Mouse (Mus musculus): ENCODE data around the gene Adam23.

Adam23 gene

DNA sequence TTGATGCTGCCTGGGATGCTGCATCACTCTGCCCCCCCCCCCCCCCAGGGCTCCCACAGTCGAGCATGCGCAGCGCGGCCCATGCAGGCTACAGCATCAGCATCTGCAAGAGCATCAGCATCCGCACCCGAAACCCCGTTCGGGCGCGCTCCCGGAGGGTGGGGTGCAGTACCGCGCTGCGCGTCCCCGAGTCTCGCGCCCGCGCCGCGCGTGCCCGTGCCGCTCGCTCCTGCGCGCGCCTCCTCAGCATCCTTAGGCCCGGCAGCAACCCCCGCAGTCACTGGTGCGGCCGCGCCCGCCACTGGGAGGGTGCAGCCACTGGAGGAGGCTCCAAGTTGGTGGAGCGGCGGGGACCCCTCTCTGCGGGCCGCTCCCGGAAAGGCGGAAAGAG lies at the start of gene Adam23:
Adam23 (plus strand) TSS at position 236 of the 391 bp plus-strand sequence.
- no peak for DNase-seq (ENCODE audit: low spot score in 2 of 2)

DNA sequence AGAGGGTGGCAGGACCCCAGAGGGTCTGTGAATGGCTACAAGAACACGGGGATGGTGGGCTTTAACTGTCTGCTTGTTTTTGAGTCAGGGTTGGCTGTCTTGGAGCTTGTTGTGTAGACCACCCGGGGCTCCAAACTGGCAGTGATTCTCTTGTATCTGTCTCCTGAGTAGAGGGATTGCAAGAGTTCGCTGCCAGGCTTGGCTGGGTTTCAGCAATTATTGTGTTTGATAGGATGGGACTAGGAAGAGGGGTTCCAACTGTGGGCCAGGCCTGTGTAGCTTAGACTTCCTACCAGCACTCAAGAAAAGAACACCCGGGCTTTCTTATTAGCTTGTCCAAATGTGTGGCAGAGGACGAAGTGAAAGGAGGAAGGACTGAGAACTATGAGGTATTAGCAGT lies 44.6 kb upstream of the Adam23 start:
- DNase-seq (ENCODE audit: low spot score in 2 of 2): no peak

DNA sequence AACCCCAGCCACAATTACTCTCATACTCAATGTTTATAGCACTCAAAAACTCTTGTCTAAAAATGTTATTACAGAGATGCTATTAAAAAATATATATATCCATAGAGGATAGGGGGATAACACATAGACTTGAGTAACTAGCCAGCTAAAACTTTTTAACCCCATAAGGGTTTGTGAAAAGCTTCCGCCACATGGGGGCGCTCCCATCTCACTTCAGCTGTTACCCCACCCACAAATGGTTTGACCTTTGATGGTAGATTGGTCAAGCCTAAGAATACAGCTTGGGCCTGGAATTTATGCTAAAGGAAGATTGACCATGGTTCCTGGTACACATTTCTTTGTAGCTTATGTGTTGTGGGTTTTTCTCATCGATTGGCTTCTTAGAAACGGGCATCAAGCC lies 42.1 kb upstream of the Adam23 start:
- no peak for DNase-seq (ENCODE audit: low spot score in 2 of 2)

DNA sequence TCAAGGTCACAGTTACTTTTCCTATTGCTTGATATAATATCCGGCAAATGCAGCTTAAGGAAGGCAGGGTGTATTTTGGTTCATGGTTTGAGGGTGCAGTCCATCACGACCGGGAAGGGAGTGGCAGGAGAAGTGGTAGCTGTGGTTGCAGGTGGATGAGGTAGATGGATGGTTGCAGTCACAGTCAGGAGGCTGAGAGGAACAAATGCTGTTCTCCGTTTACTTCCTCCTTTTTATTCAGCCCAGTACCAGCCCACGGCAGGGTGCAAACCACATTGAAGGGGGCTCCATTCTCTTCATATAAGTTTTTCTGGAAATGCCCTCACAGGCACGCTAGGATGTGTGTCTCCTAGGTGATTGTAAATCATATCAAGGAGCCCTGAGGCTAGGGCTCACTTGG lies 37.3 kb upstream of the Adam23 start:
- DNase-seq (ENCODE audit: low spot score in 2 of 2): no peak

DNA sequence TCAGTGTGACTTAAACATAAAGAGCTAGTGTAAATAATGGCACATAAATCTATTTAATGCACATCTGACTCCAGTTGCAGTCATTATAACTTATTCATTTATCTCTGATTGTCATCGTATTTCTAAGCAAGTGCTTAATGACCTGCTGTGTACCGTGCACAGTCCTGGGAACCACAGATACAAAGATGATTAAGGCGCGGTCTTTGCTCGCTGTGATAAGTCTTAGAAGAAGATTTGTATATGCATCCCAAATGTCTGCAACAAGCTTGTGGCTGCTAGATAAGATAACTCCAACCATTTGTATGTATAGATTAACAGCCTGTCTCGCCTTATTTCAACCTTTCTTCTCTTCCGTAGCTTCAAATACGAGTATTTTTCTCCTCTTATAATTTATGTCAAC lies 27.2 kb upstream of the Adam23 start:
- no peak for DNase-seq (ENCODE audit: low spot score in 2 of 2)

DNA sequence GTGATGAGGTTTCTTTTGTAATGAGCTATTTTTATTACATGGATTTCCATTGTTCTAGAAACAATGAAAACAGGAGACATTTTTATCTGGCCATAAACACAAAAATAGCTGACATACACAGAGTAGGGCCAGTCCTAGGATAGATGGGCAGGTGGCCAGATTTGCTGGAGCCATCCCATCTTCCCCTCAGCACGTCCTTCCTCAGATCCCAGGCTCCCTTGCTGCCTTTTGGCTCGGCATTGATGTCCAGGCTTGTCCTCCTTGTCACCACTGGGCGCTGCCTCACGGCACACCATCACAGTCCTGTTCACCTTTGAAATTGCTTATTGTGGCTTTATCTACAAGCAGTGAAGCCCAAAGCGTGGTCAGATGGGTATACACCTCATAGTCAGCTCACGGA lies 15.0 kb upstream of the Adam23 start:
- no peak for DNase-seq (ENCODE audit: low spot score in 2 of 2)

DNA sequence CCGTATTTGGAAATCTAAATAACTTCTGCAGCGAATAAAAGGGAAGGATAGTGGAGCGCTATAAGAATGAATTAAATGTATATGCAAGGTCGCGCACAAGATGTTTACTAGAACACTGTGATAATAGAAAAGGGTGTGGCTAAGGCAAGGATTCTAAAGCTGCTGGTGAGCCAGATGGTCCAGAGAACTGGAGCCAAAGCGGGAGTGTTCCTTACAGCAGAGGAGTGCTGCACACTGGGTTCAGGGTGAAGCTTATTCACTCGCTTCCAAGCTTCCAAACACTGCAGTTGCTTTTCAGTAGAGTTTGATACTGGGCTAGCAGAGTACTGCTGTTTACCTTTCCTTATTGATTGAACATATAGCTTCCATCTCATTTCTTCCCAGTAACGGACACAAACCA lies 14.5 kb upstream of the Adam23 start:
- no peak for DNase-seq (ENCODE audit: low spot score in 2 of 2)

DNA sequence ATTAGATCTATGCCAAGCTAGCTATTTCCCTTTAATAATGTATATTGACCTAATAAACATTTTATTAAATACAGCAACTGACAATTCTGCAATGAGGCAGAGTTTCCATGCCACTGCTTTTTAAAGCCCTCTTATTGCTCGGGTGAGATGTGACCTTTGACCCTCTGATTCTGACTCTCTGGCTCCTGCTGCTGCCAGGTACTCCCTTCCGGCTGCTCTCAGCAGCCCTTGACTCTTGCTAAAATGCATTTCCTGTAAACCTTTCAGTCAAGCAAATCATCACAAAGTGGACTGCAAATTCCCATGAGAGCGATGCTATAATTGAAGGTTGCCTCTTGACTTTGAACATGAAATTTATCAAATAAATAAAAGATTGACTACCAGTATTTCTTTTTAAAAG lies 13.8 kb upstream of the Adam23 start:
- no peak for DNase-seq (ENCODE audit: low spot score in 2 of 2)

DNA sequence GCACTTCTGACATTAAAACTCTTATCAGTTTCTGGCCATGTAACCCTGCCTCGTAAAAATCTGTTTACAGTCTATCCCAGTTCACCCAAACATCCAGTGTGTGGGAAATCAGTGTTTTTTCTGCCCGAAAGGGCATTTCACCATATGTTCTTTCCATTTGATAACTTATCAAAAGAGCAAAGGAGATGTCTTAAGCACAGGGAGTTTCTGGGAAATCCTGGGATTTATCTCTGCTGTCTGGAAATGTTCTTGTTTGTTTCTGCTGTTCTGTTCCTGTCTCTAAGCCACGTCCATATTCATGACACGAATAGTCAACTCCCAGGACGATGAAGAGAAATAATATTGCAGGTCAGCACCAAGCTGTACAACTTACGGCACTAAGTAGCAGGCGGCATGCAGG lies 11.6 kb upstream of the Adam23 start:
- no peak for DNase-seq (ENCODE audit: low spot score in 2 of 2)

DNA sequence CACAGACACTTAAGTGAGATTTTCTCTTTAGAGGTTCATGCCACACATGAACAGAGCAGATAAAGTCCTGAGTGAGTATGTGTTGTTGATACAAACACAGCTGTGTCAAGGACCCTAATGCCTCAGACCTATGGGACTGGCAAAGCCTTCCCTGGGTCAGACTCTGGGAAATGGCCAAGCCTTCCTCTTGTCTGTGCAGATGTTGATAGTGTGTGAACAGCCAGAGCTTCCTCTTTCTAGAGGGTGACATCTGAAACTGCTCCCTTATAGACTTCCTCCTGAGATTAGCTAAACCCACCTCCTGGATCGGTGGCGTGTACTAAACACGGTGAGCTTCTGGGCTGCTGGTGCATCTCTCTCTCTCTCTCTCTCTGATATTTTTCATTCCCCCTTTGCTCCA lies 8.2 kb upstream of the Adam23 start:
- no peak for DNase-seq (ENCODE audit: low spot score in 2 of 2)

DNA sequence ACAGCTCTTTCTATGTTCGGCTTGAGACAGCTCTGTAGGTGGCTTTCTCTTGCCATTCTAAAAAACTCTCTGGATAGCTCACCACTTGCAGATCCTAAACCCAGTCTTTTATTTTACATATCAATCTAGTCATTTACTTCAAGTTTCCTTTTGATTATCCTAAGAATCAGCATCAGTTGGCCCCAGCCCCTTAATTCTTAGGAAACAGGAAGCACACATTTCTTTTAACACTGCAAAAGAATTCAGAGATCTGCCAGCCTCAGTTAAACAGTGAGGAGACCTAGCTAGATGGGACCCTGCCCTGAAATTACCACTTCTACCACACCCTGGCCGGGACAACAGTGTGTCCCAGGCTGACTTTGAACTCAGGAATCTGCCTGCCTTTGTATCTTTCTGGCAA lies 3.5 kb upstream of the Adam23 start:
- DNase-seq (ENCODE audit: low spot score in 2 of 2): no peak

DNA sequence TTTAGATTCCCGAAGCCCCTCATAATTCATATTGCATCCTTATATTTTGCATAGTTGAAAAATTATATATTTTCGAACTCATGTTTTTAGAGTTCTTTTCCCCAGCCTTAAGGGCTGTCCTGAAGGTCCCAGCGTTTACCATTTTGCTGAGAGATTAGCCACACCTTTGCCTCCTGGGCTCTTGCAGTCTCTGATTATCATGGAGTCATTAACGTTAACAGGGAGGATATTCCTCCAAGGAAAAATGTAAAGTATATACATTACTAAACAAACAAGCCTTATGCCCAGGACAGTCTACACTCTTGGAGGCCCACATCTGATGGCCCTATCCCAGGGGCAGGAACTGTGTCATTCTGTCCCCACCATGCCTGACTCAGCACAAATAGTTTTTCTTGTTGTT lies 3.1 kb upstream of the Adam23 start:
- no peak for DNase-seq (ENCODE audit: low spot score in 2 of 2)

DNA sequence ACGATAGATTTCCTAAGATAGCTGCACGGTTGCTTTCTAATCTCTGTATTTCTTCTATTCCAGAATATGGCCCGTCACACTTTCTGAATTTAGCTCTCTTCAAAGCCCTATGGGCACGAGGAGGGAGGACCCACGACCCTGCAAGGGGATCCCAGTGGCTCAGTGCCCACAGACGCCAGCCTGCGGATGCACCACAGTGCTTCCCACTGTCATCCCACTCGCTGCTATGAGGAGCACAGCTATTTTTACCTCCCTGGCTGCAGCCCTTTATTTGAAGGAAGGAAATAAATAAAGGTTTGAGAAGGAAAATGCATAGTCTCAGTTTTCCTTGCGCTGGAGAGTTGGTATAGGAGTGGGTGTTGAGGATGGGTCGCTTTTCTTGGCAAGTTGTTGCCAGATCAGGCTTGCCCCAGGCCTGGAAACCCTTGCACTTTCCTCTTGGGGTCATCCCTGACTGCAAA lies 512 bp upstream of the Adam23 start:
- no peak for DNase-seq (ENCODE audit: low spot score in 2 of 2)

DNA sequence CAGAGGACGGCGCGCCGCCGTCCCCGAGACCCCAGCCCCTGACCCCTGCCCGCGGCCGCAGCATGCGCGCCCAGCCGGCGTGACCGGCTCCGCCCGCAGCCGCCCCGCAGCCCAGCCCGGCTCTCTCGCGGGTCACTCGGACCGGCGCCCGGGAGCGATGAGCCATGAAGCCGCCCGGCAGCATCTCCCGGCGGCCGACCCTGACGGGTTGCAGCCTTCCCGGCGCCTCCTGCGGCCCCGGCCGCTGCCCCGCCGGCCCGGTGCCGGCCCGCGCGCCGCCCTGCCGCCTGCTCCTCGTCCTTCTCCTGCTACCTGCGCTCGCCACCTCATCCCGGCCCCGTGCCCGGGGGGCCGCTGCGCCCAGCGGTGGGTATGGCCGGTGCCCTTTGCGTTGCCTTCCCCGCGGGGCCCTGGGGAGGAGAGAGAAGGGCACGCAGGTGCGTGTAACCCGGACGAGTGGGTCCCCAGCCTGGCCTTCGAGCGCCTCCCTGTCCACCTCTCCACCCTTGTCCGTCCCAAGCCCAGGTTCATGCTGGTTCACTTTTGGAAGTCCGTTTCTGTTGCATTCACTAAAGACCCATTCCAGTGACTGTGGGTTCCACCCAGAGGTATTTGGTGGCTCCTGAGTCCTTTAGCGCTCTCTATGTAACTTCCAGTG lies 485 bp downstream of the Adam23 start:
- DNase-seq (ENCODE audit: low spot score in 2 of 2): no peak

DNA sequence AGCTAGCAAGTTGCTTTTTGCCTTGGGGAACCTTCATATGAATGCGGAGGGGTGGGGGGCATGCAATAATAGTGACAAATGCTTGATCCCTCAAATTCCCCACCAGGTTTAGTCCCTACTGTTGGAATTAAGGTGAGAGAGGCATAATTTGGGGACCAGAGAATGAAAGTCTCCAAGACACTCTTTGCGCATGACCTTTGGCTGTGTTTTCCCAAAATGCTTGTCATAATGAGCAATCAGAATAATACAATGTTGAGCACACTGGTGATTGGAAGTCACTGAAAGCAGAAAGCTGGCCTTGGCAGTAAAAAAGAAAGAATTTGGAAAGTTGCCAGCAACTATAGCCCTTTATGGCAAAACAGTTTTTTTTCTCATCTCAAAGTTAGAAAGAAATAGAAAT lies 1.0 kb downstream of the Adam23 start:
- no peak for DNase-seq (ENCODE audit: low spot score in 2 of 2)

DNA sequence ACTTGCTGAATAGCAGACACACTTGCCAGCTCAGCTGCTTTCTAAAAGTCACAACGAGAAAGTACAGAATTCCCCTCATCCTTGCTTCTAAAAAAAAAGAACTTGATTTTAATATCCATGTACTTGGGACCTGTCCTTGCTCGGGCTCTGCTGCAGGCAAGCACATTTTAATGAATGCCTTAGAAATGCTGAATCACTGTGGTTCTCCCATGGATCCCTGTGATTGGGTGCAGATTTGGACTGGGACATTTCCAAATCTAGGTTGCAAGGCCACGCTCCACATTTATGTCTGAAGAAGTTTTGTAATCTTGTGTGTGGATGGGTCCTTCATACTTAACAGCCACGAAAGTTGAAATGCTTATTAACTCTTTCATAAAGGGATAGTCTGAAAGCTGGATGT lies 4.4 kb downstream of the Adam23 start:
- no peak for DNase-seq (ENCODE audit: low spot score in 2 of 2)

DNA sequence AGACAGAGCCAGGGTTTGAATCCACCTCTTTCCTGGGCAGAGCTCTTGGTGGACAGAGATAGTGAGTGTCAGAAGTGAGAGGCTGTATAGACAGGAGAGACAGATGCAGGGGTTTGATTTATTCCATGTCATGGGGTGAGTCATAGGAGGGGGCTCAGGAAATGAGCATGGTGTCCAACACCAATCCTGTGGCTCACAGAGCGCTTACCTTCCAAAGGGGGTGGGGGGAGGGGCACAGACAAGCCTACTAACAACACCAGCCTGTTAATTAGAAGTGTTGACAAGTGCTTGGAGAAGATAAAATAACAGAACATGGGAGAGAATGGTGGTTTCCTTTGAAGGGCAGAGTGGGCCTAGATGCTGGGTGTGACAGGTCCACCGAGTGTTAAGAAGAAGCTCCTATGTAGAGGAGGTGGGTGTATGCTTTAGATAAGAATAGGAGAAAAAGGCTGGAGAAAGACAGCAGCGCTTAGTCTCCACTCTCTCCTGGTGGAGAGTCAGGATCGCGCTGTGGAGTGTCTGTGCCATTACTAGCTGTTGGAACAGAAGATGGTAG lies 7.7 kb downstream of the Adam23 start:
- DNase-seq (ENCODE audit: low spot score in 2 of 2): no peak

DNA sequence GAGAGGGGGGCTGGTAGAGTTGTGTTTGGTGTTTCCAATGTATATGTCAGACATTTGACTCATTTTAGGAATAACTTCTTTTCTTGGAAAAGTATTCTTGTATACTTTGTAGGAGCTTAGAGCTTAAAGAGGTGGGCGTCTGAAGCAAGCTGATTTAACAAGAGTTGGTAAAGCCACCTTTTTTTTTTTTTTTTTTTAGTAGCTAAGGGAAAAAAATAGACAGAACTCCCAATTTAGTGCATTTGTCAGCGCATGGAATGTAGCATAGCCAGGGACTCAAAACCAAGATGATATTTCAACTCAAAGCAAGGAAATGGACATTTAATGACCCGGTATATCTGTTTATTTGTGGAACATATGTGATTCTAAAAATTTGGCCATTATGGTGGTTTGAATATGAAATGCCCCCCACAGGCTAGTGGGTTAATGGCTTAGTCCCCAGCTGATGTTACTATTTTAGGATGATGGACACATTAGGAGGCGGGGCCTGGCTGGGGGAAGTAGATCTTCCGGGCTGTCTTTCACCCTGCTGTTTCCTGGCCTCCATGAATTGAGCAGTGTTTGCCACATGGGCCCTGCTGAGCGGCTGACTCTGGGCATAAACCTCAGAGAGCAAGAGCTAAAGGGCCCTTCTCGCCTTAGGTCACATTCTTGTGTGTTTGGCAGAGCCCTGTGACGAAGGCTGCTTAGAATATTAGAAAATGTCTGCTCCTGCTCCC lies 12.3 kb downstream of the Adam23 start:
- DNase-seq (ENCODE audit: low spot score in 2 of 2): no peak

DNA sequence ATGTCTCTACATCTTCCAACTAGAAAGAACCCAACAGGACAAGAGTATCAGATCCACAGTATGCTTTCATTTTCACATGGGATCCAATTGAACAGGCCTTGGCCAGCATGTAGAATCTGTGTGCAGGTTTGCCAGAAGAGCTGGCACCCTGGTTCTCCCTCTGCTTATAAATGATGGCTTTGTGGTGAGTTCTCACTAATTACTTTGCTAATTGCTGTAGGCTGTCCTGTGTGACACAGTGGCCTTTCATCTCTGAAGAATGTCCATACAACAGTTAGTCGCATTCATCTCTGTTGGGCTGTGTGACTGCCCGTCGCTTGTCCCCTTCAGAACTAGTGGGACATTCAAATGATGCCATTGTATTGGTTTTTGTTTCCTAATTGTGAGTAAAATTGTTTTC lies 13.5 kb downstream of the Adam23 start:
- DNase-seq (ENCODE audit: low spot score in 2 of 2): no peak

DNA sequence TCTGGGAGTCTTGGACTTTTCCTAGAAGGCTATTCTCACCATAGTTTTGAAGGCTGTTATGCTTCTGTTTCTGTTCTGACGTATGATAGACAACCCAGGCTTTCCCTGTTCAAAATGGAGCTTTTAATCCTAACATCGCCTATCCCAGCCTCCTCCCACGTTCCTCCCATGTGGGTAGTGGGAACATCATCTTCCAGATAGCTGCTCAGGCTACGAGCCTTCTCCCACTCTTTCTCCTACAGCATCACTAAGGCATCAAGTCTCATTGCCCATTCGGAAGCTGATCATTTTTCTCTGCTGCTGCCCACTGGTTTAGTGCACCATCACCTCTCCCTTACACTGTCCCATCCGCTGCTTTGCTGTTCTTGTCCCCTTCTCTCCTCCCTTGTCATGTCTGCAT lies 14.2 kb downstream of the Adam23 start:
- no peak for DNase-seq (ENCODE audit: low spot score in 2 of 2)

DNA sequence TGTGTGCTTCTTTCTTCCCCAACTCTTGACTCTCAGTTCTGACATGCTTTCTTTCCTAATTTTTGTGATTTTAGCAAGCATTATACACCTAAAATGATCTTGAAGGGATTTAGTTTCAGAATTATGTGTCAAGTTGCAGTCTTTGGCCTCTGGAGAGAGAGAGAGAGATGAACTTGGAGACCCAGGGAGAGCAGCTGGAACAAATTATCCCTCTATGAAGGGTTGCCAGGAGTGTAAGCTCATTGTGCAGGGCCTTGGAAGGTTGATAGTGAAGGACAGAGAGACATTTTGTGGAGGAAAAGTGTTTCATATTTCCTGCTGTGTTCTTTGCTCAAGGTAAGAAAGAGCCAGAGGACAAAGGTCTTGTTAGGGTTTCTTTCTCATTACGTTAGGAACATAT lies 18.8 kb downstream of the Adam23 start:
- no peak for DNase-seq (ENCODE audit: low spot score in 2 of 2)

DNA sequence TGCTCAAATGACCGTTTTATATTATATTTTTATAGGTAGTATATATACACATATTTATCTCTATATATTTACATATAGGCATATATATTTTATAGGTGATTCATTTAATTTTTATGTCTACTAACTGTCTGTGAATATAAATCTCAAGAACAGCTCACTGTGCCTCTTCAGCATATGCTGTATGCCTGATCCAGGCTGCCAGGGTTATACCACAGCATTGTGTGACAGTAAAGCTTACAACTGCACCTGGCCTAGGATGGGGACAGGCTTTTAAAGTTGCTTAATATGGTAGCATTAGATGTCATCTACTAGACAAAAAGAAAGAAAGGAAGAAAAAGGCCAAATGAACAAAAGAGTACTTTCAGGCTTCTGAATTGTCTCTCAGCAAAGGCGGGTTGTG lies 27.6 kb downstream of the Adam23 start:
- no peak for DNase-seq (ENCODE audit: low spot score in 2 of 2)

DNA sequence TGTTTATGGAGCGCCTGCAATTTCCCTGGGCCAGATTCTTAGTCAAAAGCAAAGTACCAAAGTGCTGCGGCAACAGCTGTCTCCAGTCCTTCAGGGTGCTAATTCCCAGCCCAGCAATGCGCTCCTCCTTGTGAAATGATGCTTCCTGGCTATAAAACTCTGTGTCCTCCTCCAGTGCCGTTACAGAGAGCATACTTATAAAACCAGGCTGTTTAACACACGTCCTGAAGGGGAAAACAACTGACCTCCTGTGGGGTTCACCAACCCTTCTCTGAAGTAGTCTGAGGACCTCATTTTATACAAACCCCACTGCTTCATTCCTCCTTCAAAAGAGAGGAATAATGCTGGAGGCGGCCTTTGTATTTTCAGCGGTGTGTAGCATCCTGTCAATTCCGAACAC lies 28.0 kb downstream of the Adam23 start:
- DNase-seq (ENCODE audit: low spot score in 2 of 2): no peak

DNA sequence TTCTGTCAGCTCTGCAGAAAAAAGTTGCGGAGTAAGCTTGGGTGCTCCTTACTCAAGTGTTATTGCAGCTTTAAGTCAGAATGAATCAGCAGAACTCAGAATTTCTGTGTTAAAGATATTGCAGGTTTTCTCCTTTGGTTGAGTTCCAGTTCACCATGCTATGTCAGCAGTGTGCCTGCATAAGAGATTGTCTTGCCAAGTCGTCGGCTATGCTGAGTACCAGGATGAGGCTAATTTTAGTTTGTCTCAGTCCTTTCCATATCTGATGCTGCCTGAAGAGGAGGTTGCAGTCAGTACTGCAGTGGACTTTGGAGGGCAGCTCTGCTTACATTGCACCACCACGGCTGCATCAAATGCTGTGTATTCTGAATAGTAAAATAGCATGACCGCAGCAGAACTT lies 33.3 kb downstream of the Adam23 start:
- no peak for DNase-seq (ENCODE audit: low spot score in 2 of 2)

All from natural killer cell, adult 2 months (primary cell).